Mouse (Mus musculus): Measurements from ENCODE around the gene H2-M10.2.

Gene H2-M10.2

DNA sequence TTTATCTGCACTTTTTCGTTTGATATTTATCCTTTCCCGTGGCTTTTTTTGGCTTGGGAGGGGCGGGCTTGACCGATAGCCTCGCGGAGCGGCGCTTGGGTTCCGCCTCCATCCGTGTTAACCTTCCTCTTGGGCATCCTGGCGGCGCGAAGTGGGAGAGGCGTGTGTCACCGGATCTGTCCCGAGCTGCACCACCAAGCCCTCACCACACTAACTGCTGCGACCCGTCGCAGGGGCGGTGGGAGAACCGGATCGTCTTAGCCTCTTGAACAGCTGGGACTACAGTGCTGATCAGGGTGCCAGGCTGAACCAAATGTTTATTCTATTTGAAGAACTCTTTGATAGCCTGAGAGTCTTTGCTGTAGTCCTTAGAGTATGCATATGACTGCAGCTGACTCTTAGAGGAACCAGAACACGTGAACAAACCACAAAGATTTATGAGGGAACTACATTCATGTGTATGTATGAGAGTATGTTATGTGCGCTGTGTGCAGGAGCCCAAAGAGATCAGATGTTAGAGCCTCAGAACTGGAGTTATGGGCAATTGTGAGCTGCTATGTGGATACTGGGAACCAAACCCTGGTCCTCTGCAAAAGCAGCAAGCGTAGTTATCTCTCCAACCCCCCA is 33.9 kb downstream of the H2-M10.2 start:
- peak; percentile 35 to 58 for DNase-seq

DNA sequence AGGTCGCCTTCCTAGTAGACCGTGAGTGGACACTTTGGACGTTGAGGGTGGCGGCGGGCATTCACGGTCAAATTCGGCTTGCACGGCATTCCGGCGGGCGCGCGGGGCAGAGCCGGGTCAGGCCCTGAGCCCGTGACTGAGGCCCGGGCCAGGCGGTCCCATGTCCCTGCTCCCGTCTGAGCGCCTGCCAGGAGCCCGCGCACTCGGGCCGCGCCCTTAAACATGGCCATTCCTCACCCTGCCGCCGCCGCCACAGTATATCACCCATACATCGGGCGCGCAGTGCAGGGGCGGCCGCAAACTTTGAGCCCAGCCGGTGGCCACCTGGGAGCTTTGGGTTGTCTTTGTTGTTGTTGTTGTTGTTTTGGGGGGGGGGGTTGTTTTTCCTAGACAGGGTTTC is 37.4 kb downstream of the H2-M10.2 start:
- DNase-seq = peak in 1 of 2 experiments; percentile 8

DNA sequence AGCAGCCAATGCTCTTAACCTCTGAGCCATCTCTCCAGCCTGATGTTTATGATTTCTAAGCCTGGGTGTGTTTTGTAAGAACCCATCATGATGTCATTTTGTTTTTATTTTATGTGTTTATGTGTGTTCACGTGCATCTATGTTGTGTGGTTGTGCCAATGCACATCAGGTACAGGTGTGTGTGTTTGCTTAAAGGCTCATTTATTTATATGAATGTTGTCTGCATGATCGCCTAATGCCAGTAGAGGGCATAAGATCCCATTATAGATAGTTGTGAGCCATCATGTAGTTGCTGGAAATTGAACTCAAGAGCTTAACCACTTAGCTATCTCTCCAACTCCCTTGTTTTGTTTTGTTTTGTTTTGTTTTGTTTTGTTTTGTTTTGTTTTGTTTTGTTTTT is 40.5 kb downstream of the H2-M10.2 start:
- DNase-seq = no peak

DNA sequence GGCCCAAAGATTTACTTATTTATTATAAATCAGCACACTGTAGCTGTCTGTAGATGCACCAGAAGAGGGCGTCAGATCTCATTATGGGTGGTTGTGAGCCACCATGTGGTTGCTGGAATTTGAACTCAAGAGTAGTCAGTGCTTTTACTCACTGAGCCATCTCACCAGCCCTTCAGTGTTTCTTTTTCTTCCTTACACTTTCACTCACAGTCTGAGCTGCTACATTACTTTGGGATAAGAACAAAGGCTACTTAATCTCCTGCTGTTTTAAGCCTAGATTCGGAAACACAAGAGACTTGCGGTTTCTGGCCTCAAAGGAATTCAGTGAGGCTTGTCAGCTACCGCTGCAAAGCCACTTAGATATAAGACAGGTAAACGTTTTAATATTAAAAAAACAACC is 42.3 kb downstream of the H2-M10.2 start:
- no peak for DNase-seq

DNA sequence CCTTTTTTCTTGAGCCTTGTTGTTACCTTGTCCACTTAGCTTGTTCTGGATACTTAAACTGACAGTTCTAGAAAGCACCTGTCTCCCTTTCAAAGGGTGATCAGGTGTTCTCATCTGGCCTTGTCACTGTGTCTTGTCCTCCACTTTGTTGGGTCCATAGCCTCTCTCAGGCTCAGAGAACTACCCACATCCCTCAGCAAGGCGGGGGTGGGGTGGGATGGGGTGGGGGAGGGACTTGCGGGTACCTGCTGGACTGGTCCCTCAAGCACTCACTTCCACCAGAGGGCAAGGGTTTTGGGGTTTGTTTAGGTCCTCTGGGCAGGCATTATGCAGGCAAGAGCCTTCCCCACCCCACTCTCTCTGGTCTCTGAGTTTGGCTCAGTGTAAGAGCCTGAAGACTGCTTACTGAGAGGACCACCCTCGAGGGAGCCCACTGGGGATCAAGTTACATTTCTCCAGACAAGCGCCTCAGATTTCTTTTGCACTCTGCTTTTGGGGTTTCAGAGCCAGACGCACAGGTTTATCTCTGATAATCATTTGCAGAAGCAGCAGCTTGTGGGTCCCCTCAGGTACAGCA is 45.6 kb downstream of the H2-M10.2 start:
- DNase-seq = no peak

DNA sequence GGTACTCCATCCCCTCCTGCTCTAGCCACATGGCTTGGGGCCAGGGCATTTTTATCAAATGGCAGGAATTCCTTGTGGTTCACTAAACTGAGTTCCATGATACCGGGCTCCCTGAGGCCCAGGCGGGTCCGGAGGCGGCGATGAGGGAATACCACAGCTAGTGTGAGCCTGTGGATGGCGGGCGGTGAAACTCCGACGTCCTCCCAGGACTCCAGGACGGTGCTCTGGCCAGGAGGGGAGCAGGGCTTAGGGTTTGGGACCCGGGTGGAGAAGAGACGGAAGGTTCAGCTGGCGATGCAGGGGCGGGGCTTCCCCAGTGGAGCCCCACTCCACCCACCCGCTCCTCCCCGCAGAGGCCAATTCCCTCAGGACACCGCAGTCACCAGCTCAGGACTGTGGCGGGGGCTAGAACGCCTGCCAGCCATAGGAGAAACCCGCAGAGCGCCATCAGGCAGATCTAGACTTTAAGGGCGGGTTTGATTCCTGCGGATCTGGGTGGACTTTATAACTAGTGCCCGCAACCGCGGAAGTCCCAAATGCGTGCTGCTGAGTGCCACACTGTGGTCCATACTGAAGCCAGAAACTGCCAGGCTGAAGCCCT is 48.9 kb downstream of the H2-M10.2 start:
- peak; percentile 31 to 37 for DNase-seq

DNA sequence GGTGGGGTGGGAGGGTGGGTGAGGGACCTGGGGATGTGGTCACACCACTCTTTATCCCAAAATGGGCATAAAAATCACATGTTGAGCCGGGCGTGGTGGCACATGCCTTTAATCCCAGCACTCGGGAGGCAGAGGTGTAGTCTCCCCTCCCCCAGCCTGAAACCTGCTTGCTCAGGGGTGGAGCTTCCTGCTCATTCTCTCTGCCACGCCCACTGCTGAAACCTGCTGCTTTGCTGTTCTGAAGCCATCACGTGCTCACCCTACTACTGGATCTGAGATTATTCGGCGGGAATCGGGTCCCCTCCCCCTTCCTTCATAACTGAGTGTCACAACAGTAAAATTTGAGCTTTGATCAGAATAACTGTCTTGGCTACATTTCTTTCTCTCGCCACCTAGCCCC is 51.0 kb downstream of the H2-M10.2 start:
- peak in 1 of 2 experiments; percentile 28 for DNase-seq
